In the genomic region with DNA sequence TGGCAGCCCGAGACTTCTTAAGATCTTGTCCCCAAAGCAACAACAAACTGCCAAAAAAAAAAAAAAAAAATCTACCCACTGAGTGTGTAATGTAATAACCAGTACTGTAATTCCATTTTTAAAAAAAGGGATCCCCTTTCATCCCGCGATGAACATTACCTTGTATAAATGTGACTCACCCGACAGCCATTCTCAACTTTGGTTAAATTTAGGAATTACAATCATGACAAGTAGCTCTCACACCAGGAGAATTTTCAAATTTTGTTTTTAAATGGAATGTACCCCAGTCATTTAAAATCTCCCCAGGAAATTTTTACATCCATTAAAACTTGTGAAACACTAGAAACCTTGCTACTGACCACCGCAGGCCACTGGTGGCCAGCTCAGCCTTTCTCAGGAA, we compare ENCODE assay signal across 17 mouse cellular contexts. TPM values are rescaled to one million over a fixed set of nuclear protein-coding genes. Genes with fewer than 3 reads are reported as not detected.
A peak's percentile ranks its signal among the peaks of the same experiment; 100 is the strongest.
DNase-seq lines count a peak whose midpoint lies in the region; ATAC-seq lines count a peak whose summit lies in the region.
"Had no signal": no experiment of that assay in that cellular context is flagged by ENCODE, and none has a peak within 500 bp of the region (broad histone marks: within the 10 kb centered on the region; RNA-seq: fewer than 3 reads in every experiment).

No protein-coding gene starts in this region.

- H3K9me3 ChIP-seq in heart, embryonic 13.5 days = no peaks in the 10 kb centered on the region
- H3K9me3 ChIP-seq in lung, embryonic 16.5 days (ENCODE audit: control insufficient read depth, low read length) = no peaks in the 10 kb centered on the region
- no peaks in the 10 kb centered on the region for H3K9me3 ChIP-seq in embryonic facial prominence, embryonic 14.5 days (ENCODE audit: control insufficient read depth, low read length)
- H3K9me3 ChIP-seq in limb, embryonic 13.5 days = no peaks in the 10 kb centered on the region
- H3K9me3 ChIP-seq: embryonic facial prominence, embryonic 12.5 days; heart, embryonic 15.5 days; hindbrain, embryonic 15.5 days; liver, embryonic 13.5 days; midbrain, embryonic 12.5 days; neural tube, embryonic 15.5 days; stomach, embryonic 15.5 days had no signal

- H3K4me3 ChIP-seq in heart, embryonic 13.5 days = no peak overlapping the region
- no peak overlapping the region for H3K4me3 ChIP-seq in lung, embryonic 16.5 days (ENCODE audit: low read length)
- no peak overlapping the region for H3K4me3 ChIP-seq in embryonic facial prominence, embryonic 14.5 days (ENCODE audit: low read depth, low read length)
- H3K4me3 ChIP-seq in limb, embryonic 13.5 days = no peak overlapping the region
- H3K4me3 ChIP-seq: embryonic facial prominence, embryonic 12.5 days; heart, embryonic 15.5 days; hindbrain, embryonic 15.5 days; liver, embryonic 13.5 days; midbrain, embryonic 12.5 days; neural tube, embryonic 15.5 days; stomach, embryonic 15.5 days had no signal

- 0 out of 2 replicates have a peak, but pooled peaks cover 3% of the 10 kb centered on the region for H3K27me3 ChIP-seq in heart, embryonic 13.5 days (replicated peaks)
- H3K27me3 ChIP-seq in lung, embryonic 16.5 days (ENCODE audit: control insufficient read depth, insufficient read depth, low read depth, low read length) = no peaks in the 10 kb centered on the region
- no peaks in the 10 kb centered on the region for H3K27me3 ChIP-seq in embryonic facial prominence, embryonic 14.5 days (replicated peaks; ENCODE audit: control insufficient read depth, insufficient read depth, low read length)
- H3K27me3 ChIP-seq in limb, embryonic 13.5 days = no peaks in the 10 kb centered on the region
- H3K27me3 ChIP-seq: embryonic facial prominence, embryonic 12.5 days; heart, embryonic 15.5 days; hindbrain, embryonic 15.5 days; liver, embryonic 13.5 days; midbrain, embryonic 12.5 days; neural tube, embryonic 15.5 days; stomach, embryonic 15.5 days had no signal

- WGBS in heart, embryonic 13.5 days = 77% methylated on average over 5 of the region's 5 CpGs
- WGBS in lung, embryonic 16.5 days = 86% methylated on average over 5 of the region's 5 CpGs
- 63% methylated on average over 5 of the region's 5 CpGs for WGBS in embryonic facial prominence, embryonic 14.5 days
- WGBS in limb, embryonic 13.5 days = 54% methylated on average over 5 of the region's 5 CpGs

- H3K4me1 ChIP-seq in heart, embryonic 13.5 days = peaks cover 20% of the 10 kb centered on the region
- H3K4me1 ChIP-seq in lung, embryonic 16.5 days (replicated peaks; ENCODE audit: control insufficient read depth, insufficient read depth, low read length) = peaks cover 6% of the 10 kb centered on the region
- H3K4me1 ChIP-seq in embryonic facial prominence, embryonic 14.5 days (ENCODE audit: control insufficient read depth, insufficient read depth, low read length) = peaks cover 5% of the 10 kb centered on the region
- peaks cover 27% of the 10 kb centered on the region for H3K4me1 ChIP-seq in limb, embryonic 13.5 days
- H3K4me1 ChIP-seq: embryonic facial prominence, embryonic 12.5 days; hindbrain, embryonic 15.5 days; midbrain, embryonic 12.5 days had no signal

- H3K27ac ChIP-seq in heart, embryonic 13.5 days (replicated peaks) = peak overlapping the region; percentile 53
- H3K27ac ChIP-seq in lung, embryonic 16.5 days (ENCODE audit: low read length) = peak overlapping the region; percentile 52; the same call in 1 of the 2 replicates
- no peak overlapping the region for H3K27ac ChIP-seq in embryonic facial prominence, embryonic 14.5 days (replicated peaks; ENCODE audit: low read depth, low read length)
- H3K27ac ChIP-seq in limb, embryonic 13.5 days = no peak overlapping the region
- H3K27ac ChIP-seq: embryonic facial prominence, embryonic 12.5 days; gastrocnemius, adult 2 months; heart, embryonic 15.5 days; hindbrain, embryonic 15.5 days; liver, embryonic 13.5 days; midbrain, embryonic 12.5 days; neural tube, embryonic 15.5 days had no signal

- H3K4me2 ChIP-seq in heart, embryonic 13.5 days = no peak overlapping the region
- H3K4me2 ChIP-seq in lung, embryonic 16.5 days (ENCODE audit: low read depth, low read length) = peak overlapping the region; percentile 27; the same call in 1 of the 2 replicates
- 0 out of 2 replicates have a peak overlapping the region, but pooled peaks have one; percentile 24 for H3K4me2 ChIP-seq in embryonic facial prominence, embryonic 14.5 days (ENCODE audit: low read depth, low read length)
- H3K4me2 ChIP-seq in limb, embryonic 13.5 days (replicated peaks) = peak overlapping the region; percentile 38
- H3K4me2 ChIP-seq: embryonic facial prominence, embryonic 12.5 days; hindbrain, embryonic 15.5 days; liver, embryonic 13.5 days; midbrain, embryonic 12.5 days; stomach, embryonic 15.5 days had no signal

- H3K9ac ChIP-seq in heart, embryonic 13.5 days = no peak overlapping the region
- H3K9ac ChIP-seq in lung, embryonic 16.5 days (ENCODE audit: low read length) = no peak overlapping the region
- no peak overlapping the region for H3K9ac ChIP-seq in embryonic facial prominence, embryonic 14.5 days (ENCODE audit: low read depth, low read length)
- H3K9ac ChIP-seq in limb, embryonic 13.5 days = no peak overlapping the region
- H3K9ac ChIP-seq: embryonic facial prominence, embryonic 12.5 days; heart, embryonic 15.5 days; hindbrain, embryonic 15.5 days; liver, embryonic 13.5 days; lung, embryonic 14.5 days; midbrain, embryonic 12.5 days; neural tube, embryonic 15.5 days; stomach, embryonic 15.5 days had no signal

- H3K36me3 ChIP-seq in heart, embryonic 13.5 days = no peaks in the 10 kb centered on the region
- H3K36me3 ChIP-seq in lung, embryonic 16.5 days (ENCODE audit: control insufficient read depth, insufficient read depth, low read length) = no peaks in the 10 kb centered on the region
- no peaks in the 10 kb centered on the region for H3K36me3 ChIP-seq in embryonic facial prominence, embryonic 14.5 days (ENCODE audit: control insufficient read depth, insufficient read depth, low read length)
- H3K36me3 ChIP-seq in limb, embryonic 13.5 days = no peaks in the 10 kb centered on the region
- H3K36me3 ChIP-seq: embryonic facial prominence, embryonic 12.5 days; heart, embryonic 15.5 days; hindbrain, embryonic 15.5 days; liver, embryonic 13.5 days; midbrain, embryonic 12.5 days; neural tube, embryonic 15.5 days; stomach, embryonic 15.5 days had no signal

- no peak for ATAC-seq in heart, embryonic 13.5 days (ENCODE audit: extremely low read depth, insufficient number of reproducible peaks, low FRiP score, low TSS enrichment)
- no peak for ATAC-seq in lung, embryonic 16.5 days (ENCODE audit: low read depth)
- ATAC-seq in embryonic facial prominence, embryonic 14.5 days (ENCODE audit: low read depth) = no peak
- no peak for ATAC-seq in limb, embryonic 13.5 days (ENCODE audit: low FRiP score, low read depth)

- no peak for DNase-seq in heart, adult 18-20 months
- DNase-seq in lung, postnatal 25 days (ENCODE audit: low spot score) = no peak
- DNase-seq in embryonic facial prominence, embryonic 14.5 days (ENCODE audit: low spot score) = no peak
- no peak for DNase-seq in adrenal gland, postnatal 10 days
- no peak for DNase-seq in heart, adult 9 months (ENCODE audit: low spot score in 2 of 2)
- DNase-seq: liver, embryonic 13.5 days had no signal

RNA-seq across cellular contexts. Expression of a gene that starts 10.3 kb away (rescaled TPM):
- 48.8 and 50.4 TPM in 2 replicates for polyA plus RNA-seq in heart, embryonic 13.5 days (2015; fragmentation: Nextera tagmentation; extraction: Ambion mirVana)
- 10 to 100 TPM; 39.0 to 41.1 TPM for total RNA-seq in heart, adult 18-20 months (2021)
- 72.6 and 75.3 TPM in 2 replicates for polyA plus RNA-seq in lung, embryonic 16.5 days (2015; fragmentation: Nextera tagmentation; extraction: Ambion mirVana)
- 92.5 and 105 TPM in 2 replicates for polyA plus RNA-seq in embryonic facial prominence, embryonic 14.5 days (2014; fragmentation: Nextera tagmentation; extraction: Ambion mirVana)
- polyA plus RNA-seq in limb, embryonic 13.5 days (2015; fragmentation: Nextera tagmentation; extraction: Ambion mirVana) = 70.1 and 70.2 TPM in 2 replicates
- total RNA-seq in adrenal gland, postnatal 10 days (2021) = 10 to 100 TPM; 72.8 to 77.2 TPM

Comparison
In these comparisons a context has a peak if more than half of its experiments do, and no peak if none do; other contexts are left out.
1. H3K27ac ChIP-seq: peak in heart, embryonic 13.5 days (single experiment) and lung, embryonic 16.5 days (single experiment); none in embryonic facial prominence, embryonic 14.5 days (single experiment) and limb, embryonic 13.5 days (single experiment).